Mouse (Mus musculus) liver, embryonic 14.5 days (tissue): ENCODE results near the gene Bcr. TPM values are rescaled to one million over a fixed set of nuclear protein-coding genes. Genes with fewer than 3 reads are reported as not detected.
A peak's percentile ranks its signal among the peaks of the same experiment; 100 is the strongest.

Experiments
- ATAC-seq: fragments of 200-750 bp; cut with Nextera tagmentation; 2 replicates; pipeline ENCODE4 v1.8.0; 2017; ENCODE audit warnings: moderate number of reproducible peaks, mild to moderate bottlenecking, moderate library complexity; ENCODE audit not compliant: insufficient read depth
- DNase-seq, 3 experiments: peaks; one replicate each; pipeline ENCODE4 v3.0.0-alpha.2; 2012 to 2013; ENCODE audit warnings: low read depth in 3 of 3, low spot score in 3 of 3
- H3K27ac ChIP-seq: fragments of 300-500 bp; sonication (generic); 2 replicates; pipeline ENCODE4 v1.5.1; 2014; ENCODE audit warnings: moderate library complexity, mild to moderate bottlenecking, control low read depth, inconsistent platforms
- H3K27me3 ChIP-seq: fragments of 300-500 bp; sonication (generic); 2 replicates; pipeline ENCODE4 v1.6.1; 2014; ENCODE audit warnings: mild to moderate bottlenecking, low read length, moderate library complexity; ENCODE audit not compliant: control insufficient read depth, insufficient read depth
- H3K36me3 ChIP-seq: fragments of 300-500 bp; sonication (generic); replicated peaks from 2 replicates; pipeline ENCODE4 v1.6.1; 2014; ENCODE audit warnings: low read depth; ENCODE audit not compliant: control insufficient read depth, insufficient read depth
- H3K4me1 ChIP-seq, 2 experiments: fragments of 200-500 bp in 1 of 2; fragments of 300-500 bp in 1 of 2; sonication (generic) in 1 of 2; replicated peaks; 2 replicates each; pipeline ENCODE4 v1.6.1; 2012 to 2014; ENCODE audit warnings: antibody characterized with exemption in 1 of 2, inconsistent platforms in 1 of 2, low read length in 1 of 2; ENCODE audit not compliant: control insufficient read depth in 2 of 2, insufficient read depth in 2 of 2
- H3K4me2 ChIP-seq: fragments of 300-500 bp; sonication (generic); 2 replicates; pipeline ENCODE4 v1.6.1; 2014; ENCODE audit warnings: low read depth, mild to moderate bottlenecking, control low read depth, moderate library complexity
- H3K4me3 ChIP-seq, 2 experiments: fragments of 200-500 bp in 1 of 2; fragments of 300-500 bp in 1 of 2; sonication (generic) in 1 of 2; 2 replicates each; pipeline ENCODE4 v1.5.1; 2012 to 2014; ENCODE audit warnings: low read depth in 2 of 2, low read length in 2 of 2, mild to moderate bottlenecking in 2 of 2, control low read depth in 1 of 2, inconsistent platforms in 1 of 2, moderate library complexity in 1 of 2; ENCODE audit not compliant: insufficient read depth in 1 of 2
- H3K9ac ChIP-seq: fragments of 300-500 bp; sonication (generic); replicated peaks from 2 replicates; pipeline ENCODE4 v1.6.1; 2014; ENCODE audit warnings: mild to moderate bottlenecking, control low read depth, moderate library complexity
- H3K9me3 ChIP-seq: fragments of 300-500 bp; sonication (generic); 2 replicates; pipeline ENCODE4 v1.6.1; 2016; ENCODE audit warnings: low read length, mixed read lengths; ENCODE audit not compliant: control insufficient read depth
- CTCF ChIP-seq: IDR thresholded peaks from 2 replicates; pipeline ENCODE4 v1.5.1; 2016; ENCODE audit warnings: antibody characterized with exemption, low read depth, control low read depth
- EP300 ChIP-seq: IDR thresholded peaks from 2 replicates; pipeline ENCODE4 v1.6.1; 2016; ENCODE audit warnings: antibody characterized with exemption, low read depth
- WGBS: fragments of 180-500 bp; shearing (Covaris S2); extraction: QIAGEN DNeasy Blood & Tissue Kit; methylation state at CpG from one replicate; pipeline ENCODE4 v1.1.7; 2014; ENCODE audit not compliant: insufficient replicate concordance; 5-methylcytosine and 5-hydroxymethylcytosine counted together
- polyA plus RNA-seq, 2 experiments: library from polyadenylated mRNA; depleted of rRNA in 1 of 2; stranded (reverse) in 1 of 2; unstranded in 1 of 2; fragments of >200 nt; fragmentation: Nextera tagmentation in 1 of 2; extraction: Ambion mirVana in 1 of 2; gene quantifications; 2 replicates each; pipeline versions ENCODE4 v1.2.1 to v1.2.3; 2012 to 2014

Bcr gene
- polyA plus RNA-seq, 2 experiments: 0.85 to 3.5 TPM

- 0 out of 4 replicates have a peak, but pooled peaks cover 0 to 2% of the 10 kb centered on the region in 2 experiments for H3K4me1 ChIP-seq
- no peaks in the 10 kb centered on the region for H3K36me3 ChIP-seq
- no peak for TF ChIP-seq CTCF
- TF ChIP-seq EP300: no peak
- H3K4me2 ChIP-seq: no peak overlapping the region
- no peaks in the 10 kb centered on the region for H3K9me3 ChIP-seq
- H3K4me3 ChIP-seq: no peak overlapping the region
- DNase-seq (no peak), ATAC-seq (no peak)
- 81% methylated on average over 15 of the region's 15 CpGs for WGBS
- no peak overlapping the region for H3K27ac ChIP-seq
- no peaks in the 10 kb centered on the region for H3K27me3 ChIP-seq
- no peak overlapping the region for H3K9ac ChIP-seq
Observed at GRCm38 (mm10) chr10:75134861-75135517, 74.6 kb downstream of the Bcr start.

- Histone ChIP-seq H3K4me3 (no peak overlapping the region), H3K9me3 (no peaks in the 10 kb centered on the region), H3K4me2 (no peak overlapping the region), H3K4me1 (no peaks in the 10 kb centered on the region), H3K27me3 (no peaks in the 10 kb centered on the region), H3K9ac (no peak overlapping the region), H3K27ac (no peak overlapping the region), H3K36me3 (no peaks in the 10 kb centered on the region)
- no peak for TF ChIP-seq EP300
- TF ChIP-seq CTCF: no peak
- ATAC-seq (no peak), DNase-seq (no peak)
- WGBS: 81% methylated on average over 21 of the region's 21 CpGs
Observed at GRCm38 (mm10) chr10:75135518-75136162, 75.2 kb downstream of the Bcr start.

GRCm38 (mm10) chr10:75137148-75137547 is 76.8 kb downstream of the Bcr start:
- ATAC-seq: no peak
- no peak for DNase-seq
- no peak overlapping the region for H3K4me2 ChIP-seq

GRCm38 (mm10) chr10:75145221-75145620 is 84.8 kb downstream of the Bcr start:
- 52% methylated on average over 17 of the region's 17 CpGs for WGBS

More at GRCm38 (mm10) chr10:75137148-75137547, 76.8 kb downstream of the Bcr start:
- Histone ChIP-seq H3K27ac (no peak overlapping the region), H3K36me3 (no peaks in the 10 kb centered on the region), H3K27me3 (no peaks in the 10 kb centered on the region), H3K4me3 (no peak overlapping the region), H3K4me1 (no peaks in the 10 kb centered on the region), H3K9me3 (no peaks in the 10 kb centered on the region), H3K9ac (no peak overlapping the region)
- no peak for TF ChIP-seq EP300
- TF ChIP-seq CTCF: no peak
- WGBS: 34% methylated on average over 3 of the region's 3 CpGs

GRCm38 (mm10) chr10:75146001-75146400 is 85.6 kb downstream of the Bcr start:
- H3K4me3 ChIP-seq: no peak overlapping the region
- H3K27me3 ChIP-seq: no peaks in the 10 kb centered on the region
- DNase-seq: peak in 1 of 3 experiments; percentile 27
- no peak overlapping the region for H3K9ac ChIP-seq
- no peaks in the 10 kb centered on the region for H3K4me1 ChIP-seq
- H3K36me3 ChIP-seq: no peaks in the 10 kb centered on the region
- TF ChIP-seq CTCF (no peak), EP300 (no peak)
- peak; percentile 18; the same call in 1 of the 2 replicates for ATAC-seq
- H3K27ac ChIP-seq: no peak overlapping the region
- WGBS: 8% methylated on average over 4 of the region's 4 CpGs
- no peak overlapping the region for H3K4me2 ChIP-seq
- H3K9me3 ChIP-seq: no peaks in the 10 kb centered on the region

More at GRCm38 (mm10) chr10:75145221-75145620, 84.8 kb downstream of the Bcr start:
- Histone ChIP-seq H3K4me1 (no peaks in the 10 kb centered on the region), H3K36me3 (no peaks in the 10 kb centered on the region), H3K27ac (no peak overlapping the region), H3K4me3 (no peak overlapping the region), H3K9ac (no peak overlapping the region), H3K27me3 (no peaks in the 10 kb centered on the region), H3K9me3 (no peaks in the 10 kb centered on the region), H3K4me2 (no peak overlapping the region)
- TF ChIP-seq CTCF (no peak), EP300 (no peak)
- no peak for DNase-seq
- ATAC-seq: no peak
